Mouse (Mus musculus): ENCODE measurements at regions not wholly inside any gene's neighbourhood (a gene's known extent, or its start where the extent isn't known, plus 50 kb on each side); places are given as distances from the start of the nearest gene placed in this dataset.
A peak's percentile ranks its signal among the peaks of the same experiment; 100 is the strongest.

GRCm38 (mm10) chr12:15741219-15741618 is 75.5 kb downstream of the Trib2 start:
- DNase-seq (ENCODE audit: low spot score in 2 of 2) = no peak

DNA sequence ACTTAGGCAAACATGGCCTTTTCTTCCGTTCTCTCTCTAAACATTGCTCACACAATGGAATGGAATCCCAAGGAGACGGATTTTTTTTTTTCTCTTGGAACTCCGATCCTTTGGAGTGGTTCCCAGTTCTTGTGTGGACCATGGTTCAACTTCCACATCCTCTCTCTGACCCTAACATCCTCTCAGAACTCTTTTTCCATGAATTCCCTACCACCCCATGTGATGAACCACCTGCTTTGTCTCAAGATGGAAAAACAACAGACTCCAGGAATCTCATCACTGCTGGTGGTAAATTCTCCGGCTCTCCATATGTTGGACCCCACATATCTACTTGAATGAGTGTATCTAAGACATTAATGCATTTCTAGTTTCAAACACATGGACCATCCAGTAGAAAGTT is 77.7 kb downstream of the Trib2 start:
- DNase-seq (ENCODE audit: low spot score in 2 of 2) = no peak

GRCm38 (mm10) chr12:15731261-15731660 is 85.5 kb downstream of the Trib2 start:
- no peak for DNase-seq (ENCODE audit: low spot score in 2 of 2)

GRCm38 (mm10) chr12:15729696-15730095 is 87.0 kb downstream of the Trib2 start:
- no peak for DNase-seq (ENCODE audit: low spot score in 2 of 2)

- no peak for DNase-seq (ENCODE audit: low spot score in 2 of 2)
Measured at GRCm38 (mm10) chr12:15723529-15723928, 93.2 kb downstream of the Trib2 start.

DNA sequence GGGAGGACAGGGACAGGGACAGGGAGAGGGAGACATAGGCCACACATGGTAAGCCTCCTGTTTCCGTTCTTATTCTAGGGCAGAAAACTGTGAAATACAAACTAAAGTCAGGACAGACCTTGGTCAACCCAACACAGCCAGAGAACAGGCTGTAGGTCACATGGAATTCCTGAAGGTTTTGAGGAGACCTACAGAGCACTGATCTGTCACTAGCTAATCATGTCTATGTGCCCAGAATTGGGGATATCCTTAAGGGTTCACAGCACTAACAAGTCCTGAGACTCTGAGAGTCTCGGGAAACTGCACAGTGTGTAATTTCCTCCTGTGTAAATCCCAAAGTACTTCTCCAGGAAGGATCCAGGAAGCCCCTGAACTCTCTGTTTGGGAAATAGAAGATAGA is 94.6 kb downstream of the Trib2 start:
- DNase-seq (ENCODE audit: low spot score in 2 of 2) = no peak

DNA sequence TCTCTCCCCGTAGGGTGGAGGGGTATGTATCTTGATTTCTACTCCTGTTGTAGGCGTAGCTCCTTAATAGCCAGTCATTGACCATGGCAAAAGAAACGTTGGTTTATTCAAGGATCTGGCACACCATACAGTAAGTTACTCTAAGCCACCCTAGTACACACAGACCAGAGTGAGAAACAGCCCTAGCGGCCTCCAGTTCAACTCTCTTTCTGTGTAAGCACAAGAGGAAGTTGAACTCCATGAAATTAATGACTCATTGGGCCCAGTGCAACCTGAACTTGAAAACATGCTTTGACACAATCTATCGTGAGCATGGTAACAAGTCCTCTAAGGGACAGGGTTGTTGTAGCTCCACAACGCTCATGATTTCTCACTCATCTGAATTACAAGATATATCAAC is 96.6 kb downstream of the Trib2 start:
- DNase-seq (ENCODE audit: low spot score in 2 of 2) = no peak

DNA sequence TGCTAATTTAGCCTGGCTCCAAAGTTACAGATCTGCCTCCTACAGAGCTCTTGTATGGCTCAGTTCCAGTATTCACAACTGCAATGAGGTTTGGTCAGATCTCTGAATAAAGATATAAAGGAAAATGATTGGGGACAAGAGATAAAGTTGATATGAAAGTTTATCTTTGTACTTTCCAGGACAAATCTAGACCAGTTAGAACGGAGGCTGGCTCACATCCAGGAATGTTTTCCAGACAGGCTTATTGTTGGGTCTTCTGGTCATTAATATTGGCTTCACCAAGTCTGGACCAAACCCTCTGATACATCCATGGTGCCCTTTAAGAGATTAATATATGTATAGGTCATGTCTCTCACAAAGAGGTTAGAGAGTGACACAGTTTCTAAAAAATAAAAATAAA is 97.9 kb downstream of the Trib2 start:
- no peak for DNase-seq (ENCODE audit: low spot score in 2 of 2)

GRCm38 (mm10) chr12:15717989-15718388 is 98.7 kb downstream of the Trib2 start:
- DNase-seq (ENCODE audit: low spot score in 2 of 2) = no peak

GRCm38 (mm10) chr12:15717342-15717741 is 99.4 kb downstream of the Trib2 start:
- no peak for DNase-seq (ENCODE audit: low spot score in 2 of 2)

DNA sequence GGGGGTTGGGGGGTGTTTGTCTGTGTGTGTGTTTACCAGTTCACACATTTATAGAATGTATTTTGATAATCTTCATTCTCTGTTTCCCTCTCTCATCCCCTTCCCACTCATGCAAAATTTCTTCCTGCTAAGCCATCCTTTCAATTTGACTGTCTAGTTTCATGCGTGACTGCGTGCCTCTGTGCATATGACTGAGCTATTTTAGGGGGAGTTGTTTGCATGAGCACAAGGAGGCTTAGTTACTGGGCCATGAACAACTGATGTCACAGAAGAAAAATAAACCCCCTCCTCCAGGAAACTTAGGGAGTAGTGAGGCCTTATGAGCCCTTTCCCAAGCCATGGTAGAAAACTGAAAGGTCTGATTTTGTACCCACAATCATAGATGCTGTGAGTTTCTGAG is 103.1 kb downstream of the Trib2 start:
- DNase-seq (ENCODE audit: low spot score in 2 of 2) = peak in 1 of 2 experiments; percentile 3

GRCm38 (mm10) chr12:15707570-15708095 is 109.1 kb downstream of the Trib2 start:
- DNase-seq (ENCODE audit: low spot score in 2 of 2) = no peak

- peak; percentile 3 to 18 for DNase-seq (ENCODE audit: low spot score in 2 of 2)
Measured at GRCm38 (mm10) chr12:15704412-15704811, 112.3 kb downstream of the Trib2 start.

- no peak for DNase-seq (ENCODE audit: low spot score in 2 of 2)
Measured at GRCm38 (mm10) chr12:15702137-15702536, 114.6 kb downstream of the Trib2 start.

- DNase-seq (ENCODE audit: low spot score in 2 of 2) = no peak
Measured at GRCm38 (mm10) chr12:15698829-15699228, 117.9 kb downstream of the Trib2 start.

GRCm38 (mm10) chr12:15698042-15698771 is 118.5 kb downstream of the Trib2 start:
- DNase-seq (ENCODE audit: low spot score in 2 of 2) = no peak

DNA sequence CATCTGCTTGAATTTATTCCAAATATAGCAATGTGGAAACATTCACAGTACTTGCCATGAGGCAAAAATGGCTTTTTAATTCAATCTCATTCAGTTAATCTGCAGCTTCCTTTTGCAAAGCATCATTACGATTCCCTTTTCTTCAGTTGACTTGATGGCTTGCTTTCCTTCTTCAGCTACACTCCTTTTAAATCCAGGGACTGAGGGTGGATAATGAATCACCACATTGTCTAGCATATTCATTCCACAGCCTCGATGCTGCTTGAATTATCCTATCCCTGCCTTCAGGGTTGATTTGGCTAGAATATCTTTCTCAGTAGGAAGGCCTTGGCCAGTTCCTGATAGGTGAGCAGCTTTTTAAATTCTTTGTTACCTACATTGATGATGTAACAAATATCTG is 128.4 kb downstream of the Trib2 start:
- DNase-seq (ENCODE audit: low spot score in 2 of 2) = no peak

- DNase-seq (ENCODE audit: low spot score in 2 of 2) = no peak
Measured at GRCm38 (mm10) chr12:15684311-15684710, 132.4 kb downstream of the Trib2 start.

- DNase-seq (ENCODE audit: low spot score in 2 of 2) = no peak
Measured at GRCm38 (mm10) chr12:15681678-15682355, 134.9 kb downstream of the Trib2 start.

GRCm38 (mm10) chr12:15676127-15676526 is 140.6 kb downstream of the Trib2 start:
- no peak for DNase-seq (ENCODE audit: low spot score in 2 of 2)

GRCm38 (mm10) chr12:15659755-15660154 is 157.0 kb downstream of the Trib2 start:
- no peak for DNase-seq (ENCODE audit: low spot score in 2 of 2)

GRCm38 (mm10) chr12:15659332-15659731 is 157.4 kb downstream of the Trib2 start:
- no peak for DNase-seq (ENCODE audit: low spot score in 2 of 2)

DNA sequence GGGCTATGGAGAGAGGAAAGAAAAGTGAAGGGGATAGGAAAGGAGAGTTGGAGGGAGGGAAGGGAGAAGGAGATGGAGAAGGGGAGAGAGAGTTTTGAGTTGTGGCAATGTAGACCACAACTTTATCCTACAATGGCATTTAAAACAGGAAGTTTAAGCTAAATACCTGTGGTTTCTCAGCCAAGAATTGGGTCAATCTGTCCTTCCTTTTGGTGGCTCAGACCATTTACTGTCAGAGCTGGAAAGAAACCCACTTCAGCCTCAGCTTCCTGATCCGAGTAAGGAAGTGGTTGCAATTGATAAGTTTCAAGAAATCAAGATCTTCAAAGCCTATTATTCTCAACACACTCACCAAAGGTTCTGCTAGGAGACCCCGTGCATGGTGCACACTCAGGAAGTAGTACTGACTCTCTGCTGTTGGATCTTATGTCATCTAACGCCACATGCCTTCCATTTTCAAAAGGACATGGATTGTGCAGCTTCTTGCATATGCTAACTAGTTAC is 158.9 kb downstream of the Trib2 start:
- no peak for DNase-seq (ENCODE audit: low spot score in 2 of 2)
